Mouse (Mus musculus) bone marrow macrophage, adult 2 months (primary cell): ENCODE data around the gene Rsl24d1.

Source experiments
- CTCF ChIP-seq: IDR thresholded peaks from 2 replicates; pipeline ENCODE4 v1.5.1; 2012; ENCODE audit warnings: low read depth, mild to moderate bottlenecking, low read length, moderate library complexity
- POLR2A ChIP-seq: IDR thresholded peaks from 2 replicates; pipeline ENCODE4 v1.6.1; 2012; ENCODE audit warnings: mild to moderate bottlenecking, low read depth, low read length, borderline replicate concordance

DNA sequence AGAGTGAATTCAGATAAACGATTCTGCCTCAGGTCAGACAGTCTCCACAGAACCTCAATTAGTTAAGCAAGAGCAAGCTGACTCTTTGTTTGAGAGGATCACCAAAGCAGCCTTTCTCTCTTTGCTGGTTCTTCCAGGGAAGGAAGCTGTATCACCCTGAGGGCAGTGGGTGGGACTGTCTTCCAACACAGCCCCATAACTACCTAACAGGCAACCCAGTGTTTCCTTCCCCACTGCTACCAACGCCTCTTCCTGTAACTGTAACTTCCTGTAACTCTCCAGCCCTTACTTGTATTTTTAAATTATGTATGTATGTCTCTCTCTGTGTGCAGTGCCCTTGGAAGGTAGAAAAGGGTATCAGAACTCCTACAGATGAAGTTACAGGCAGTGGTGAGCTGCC lies 14.2 kb downstream of the Rsl24d1 start:
- no peak for TF ChIP-seq CTCF
- TF ChIP-seq POLR2A = no peak
